Mouse (Mus musculus): ENCODE results near the gene Ap3d1. TPM values are rescaled to one million over a fixed set of nuclear protein-coding genes. Genes with fewer than 3 reads are reported as not detected.

Ap3d1 gene
- polyA plus RNA-seq, 1 experiment from 2014 or later: 81.7 TPM

DNA sequence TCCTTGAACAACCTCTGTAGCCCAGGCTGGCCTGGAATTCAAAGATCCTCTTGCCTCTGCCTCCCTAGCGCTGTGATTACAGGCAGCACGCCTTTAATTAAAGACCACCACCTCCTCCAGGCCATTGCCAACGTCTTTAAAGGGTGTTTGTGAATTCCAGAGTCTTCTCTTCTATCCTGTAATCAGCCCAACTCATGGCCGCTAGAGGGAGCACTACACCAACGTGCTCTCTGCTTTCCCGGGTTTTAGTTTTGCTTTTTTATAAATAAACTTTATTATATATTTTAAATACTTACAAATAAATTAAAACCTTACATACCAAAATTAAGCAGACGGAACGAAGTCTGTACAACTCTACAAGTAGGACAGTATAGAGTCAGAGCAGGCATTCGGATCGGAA, 82.9 kb downstream of the Ap3d1 start:
- Histone ChIP-seq H3K27me3 (ENCODE audit: control insufficient read depth, insufficient read depth, low read length) (no peaks in the 10 kb centered on the region), H3K27ac (ENCODE audit: low read length) (no peak overlapping the region), H3K4me3 (ENCODE audit: low read depth, low read length) (no peak overlapping the region), H3K4me2 (replicated peaks; ENCODE audit: low read depth, low read length) (no peak overlapping the region), H3K9ac (replicated peaks; ENCODE audit: low read depth, low read length) (no peak overlapping the region), H3K36me3 (ENCODE audit: control insufficient read depth, insufficient read depth, low read length) (no peaks in the 10 kb centered on the region), H3K4me1 (ENCODE audit: control insufficient read depth, insufficient read depth, low read length) (peaks cover 22% of the 10 kb centered on the region), H3K9me3 (ENCODE audit: control insufficient read depth, low read depth, low read length) (no peaks in the 10 kb centered on the region)
- no peak for ATAC-seq (ENCODE audit: insufficient number of reproducible peaks, insufficient read depth, low FRiP score, low read depth)
- WGBS: 13% methylated on average over 10 of the region's 10 CpGs

GRCm38 (mm10) chr10:80658841-80659202, 83.2 kb downstream of the Ap3d1 start:
- H3K27ac ChIP-seq (ENCODE audit: low read length): no peak overlapping the region

GRCm38 (mm10) chr10:80658194-80658840, 83.7 kb downstream of the Ap3d1 start:
- Histone ChIP-seq H3K9me3 (ENCODE audit: control insufficient read depth, low read depth, low read length) (no peaks in the 10 kb centered on the region), H3K27ac (ENCODE audit: low read length) (no peak overlapping the region), H3K27me3 (ENCODE audit: control insufficient read depth, insufficient read depth, low read length) (no peaks in the 10 kb centered on the region), H3K9ac (replicated peaks; ENCODE audit: low read depth, low read length) (no peak overlapping the region), H3K4me1 (ENCODE audit: control insufficient read depth, insufficient read depth, low read length) (peaks cover 21% of the 10 kb centered on the region), H3K4me2 (replicated peaks; ENCODE audit: low read depth, low read length) (no peak overlapping the region), H3K36me3 (ENCODE audit: control insufficient read depth, insufficient read depth, low read length) (no peaks in the 10 kb centered on the region), H3K4me3 (ENCODE audit: low read depth, low read length) (no peak overlapping the region)
- no peak for ATAC-seq (ENCODE audit: insufficient number of reproducible peaks, insufficient read depth, low FRiP score, low read depth)
- WGBS: 86% methylated on average over 14 of the region's 14 CpGs

More at GRCm38 (mm10) chr10:80658841-80659202, 83.2 kb downstream of the Ap3d1 start:
- ATAC-seq (ENCODE audit: insufficient number of reproducible peaks, insufficient read depth, low FRiP score, low read depth): no peak
- WGBS: 67% methylated on average over 4 of the region's 4 CpGs
- Histone ChIP-seq H3K27me3 (ENCODE audit: control insufficient read depth, insufficient read depth, low read length) (no peaks in the 10 kb centered on the region), H3K9ac (replicated peaks; ENCODE audit: low read depth, low read length) (no peak overlapping the region), H3K4me3 (ENCODE audit: low read depth, low read length) (no peak overlapping the region), H3K4me1 (ENCODE audit: control insufficient read depth, insufficient read depth, low read length) (peaks cover 23% of the 10 kb centered on the region), H3K4me2 (replicated peaks; ENCODE audit: low read depth, low read length) (no peak overlapping the region), H3K36me3 (ENCODE audit: control insufficient read depth, insufficient read depth, low read length) (no peaks in the 10 kb centered on the region), H3K9me3 (ENCODE audit: control insufficient read depth, low read depth, low read length) (no peaks in the 10 kb centered on the region)

Other genes starting within 250 kb of the Ap3d1 start
- gene Onecut3, start 247.4 kb downstream of the Ap3d1 start, polyA plus RNA-seq (2014; fragmentation: Nextera tagmentation; extraction: Ambion mirVana): 0.25 and 0.53 TPM in 2 replicates
- 0.11 and 0.25 TPM in 2 replicates for gene Atp8b3, start 203.1 kb downstream of the Ap3d1 start, polyA plus RNA-seq (2014; fragmentation: Nextera tagmentation; extraction: Ambion mirVana)
- gene Rexo1, start 180.7 kb downstream of the Ap3d1 start, polyA plus RNA-seq (2014; fragmentation: Nextera tagmentation; extraction: Ambion mirVana): 22.9 and 24.3 TPM in 2 replicates
- gene Klf16, start 164.9 kb downstream of the Ap3d1 start, polyA plus RNA-seq (2014; fragmentation: Nextera tagmentation; extraction: Ambion mirVana): 8.1 and 8.4 TPM in 2 replicates
- gene Abhd17a, start 151.9 kb downstream of the Ap3d1 start, polyA plus RNA-seq (2014; fragmentation: Nextera tagmentation; extraction: Ambion mirVana): 89.7 and 104 TPM in 2 replicates
- gene Scamp4, start 139.4 kb downstream of the Ap3d1 start, polyA plus RNA-seq (2014; fragmentation: Nextera tagmentation; extraction: Ambion mirVana): 95.9 and 106 TPM in 2 replicates
- gene Adat3, start 139.4 kb downstream of the Ap3d1 start, polyA plus RNA-seq (2014; fragmentation: Nextera tagmentation; extraction: Ambion mirVana): 7.7 and 7.9 TPM in 2 replicates
- 1.5 and 2.3 TPM in 2 replicates for gene Gm49322, start 136.2 kb downstream of the Ap3d1 start, polyA plus RNA-seq (2014; fragmentation: Nextera tagmentation; extraction: Ambion mirVana)
- gene Csnk1g2, start 119.4 kb downstream of the Ap3d1 start, polyA plus RNA-seq (2014; fragmentation: Nextera tagmentation; extraction: Ambion mirVana): 43.5 and 67.4 TPM in 2 replicates
- gene Btbd2, start 85.2 kb downstream of the Ap3d1 start, polyA plus RNA-seq (2014; fragmentation: Nextera tagmentation; extraction: Ambion mirVana): 46.3 and 64.2 TPM in 2 replicates
- 71.3 and 75.5 TPM in 2 replicates for gene Mknk2, start 64.2 kb downstream of the Ap3d1 start, polyA plus RNA-seq (2014; fragmentation: Nextera tagmentation; extraction: Ambion mirVana)
- 47.9 and 51.1 TPM in 2 replicates for gene Mob3a, start 40.3 kb downstream of the Ap3d1 start, polyA plus RNA-seq (2014; fragmentation: Nextera tagmentation; extraction: Ambion mirVana)
- 16.7 and 18.4 TPM in 2 replicates for gene Izumo4, start 40.1 kb downstream of the Ap3d1 start, polyA plus RNA-seq (2014; fragmentation: Nextera tagmentation; extraction: Ambion mirVana)
- gene Dot1l, start 12.9 kb upstream of the Ap3d1 start, polyA plus RNA-seq (2014; fragmentation: Nextera tagmentation; extraction: Ambion mirVana): 24.5 and 25.8 TPM in 2 replicates
- 77.7 and 81.8 TPM in 2 replicates for gene Sf3a2, start 55.9 kb upstream of the Ap3d1 start, polyA plus RNA-seq (2014; fragmentation: Nextera tagmentation; extraction: Ambion mirVana)
- gene Plekhj1, start 56.4 kb upstream of the Ap3d1 start, polyA plus RNA-seq (2014; fragmentation: Nextera tagmentation; extraction: Ambion mirVana): 110 and 116 TPM in 2 replicates
- not detected in 2 replicates for gene Amh, start 63.0 kb upstream of the Ap3d1 start, polyA plus RNA-seq (2014; fragmentation: Nextera tagmentation; extraction: Ambion mirVana)
- gene Jsrp1, start 71.2 kb upstream of the Ap3d1 start, polyA plus RNA-seq (2014; fragmentation: Nextera tagmentation; extraction: Ambion mirVana): 0.45 and 1.4 TPM in 2 replicates
- 1,724 and 1,898 TPM in 2 replicates for gene Oaz1, start 84.4 kb upstream of the Ap3d1 start, polyA plus RNA-seq (2014; fragmentation: Nextera tagmentation; extraction: Ambion mirVana)
- 0.07 and 0.23 TPM in 2 replicates for gene Lingo3, start 101.8 kb upstream of the Ap3d1 start, polyA plus RNA-seq (2014; fragmentation: Nextera tagmentation; extraction: Ambion mirVana)
- 321 and 361 TPM in 2 replicates for gene Lsm7, start 112.9 kb upstream of the Ap3d1 start, polyA plus RNA-seq (2014; fragmentation: Nextera tagmentation; extraction: Ambion mirVana)
- 31.9 and 33.0 TPM in 2 replicates for gene Sppl2b, start 113.0 kb upstream of the Ap3d1 start, polyA plus RNA-seq (2014; fragmentation: Nextera tagmentation; extraction: Ambion mirVana)
- gene Tmprss9, start 129.6 kb upstream of the Ap3d1 start, polyA plus RNA-seq (2014; fragmentation: Nextera tagmentation; extraction: Ambion mirVana): 0.07 TPM in 1 of 2 replicates, not detected in the other
- gene Timm13, start 158.7 kb upstream of the Ap3d1 start, polyA plus RNA-seq (2014; fragmentation: Nextera tagmentation; extraction: Ambion mirVana): 340 and 345 TPM in 2 replicates
- 12.1 and 14.6 TPM in 2 replicates for gene Lmnb2, start 176.0 kb upstream of the Ap3d1 start, polyA plus RNA-seq (2014; fragmentation: Nextera tagmentation; extraction: Ambion mirVana)
- gene Gadd45b, start 187.8 kb upstream of the Ap3d1 start, polyA plus RNA-seq (2014; fragmentation: Nextera tagmentation; extraction: Ambion mirVana): 16.1 and 20.7 TPM in 2 replicates